Mouse (Mus musculus): Measurements from ENCODE around the gene Yy1.

Yy1 gene

DNA sequence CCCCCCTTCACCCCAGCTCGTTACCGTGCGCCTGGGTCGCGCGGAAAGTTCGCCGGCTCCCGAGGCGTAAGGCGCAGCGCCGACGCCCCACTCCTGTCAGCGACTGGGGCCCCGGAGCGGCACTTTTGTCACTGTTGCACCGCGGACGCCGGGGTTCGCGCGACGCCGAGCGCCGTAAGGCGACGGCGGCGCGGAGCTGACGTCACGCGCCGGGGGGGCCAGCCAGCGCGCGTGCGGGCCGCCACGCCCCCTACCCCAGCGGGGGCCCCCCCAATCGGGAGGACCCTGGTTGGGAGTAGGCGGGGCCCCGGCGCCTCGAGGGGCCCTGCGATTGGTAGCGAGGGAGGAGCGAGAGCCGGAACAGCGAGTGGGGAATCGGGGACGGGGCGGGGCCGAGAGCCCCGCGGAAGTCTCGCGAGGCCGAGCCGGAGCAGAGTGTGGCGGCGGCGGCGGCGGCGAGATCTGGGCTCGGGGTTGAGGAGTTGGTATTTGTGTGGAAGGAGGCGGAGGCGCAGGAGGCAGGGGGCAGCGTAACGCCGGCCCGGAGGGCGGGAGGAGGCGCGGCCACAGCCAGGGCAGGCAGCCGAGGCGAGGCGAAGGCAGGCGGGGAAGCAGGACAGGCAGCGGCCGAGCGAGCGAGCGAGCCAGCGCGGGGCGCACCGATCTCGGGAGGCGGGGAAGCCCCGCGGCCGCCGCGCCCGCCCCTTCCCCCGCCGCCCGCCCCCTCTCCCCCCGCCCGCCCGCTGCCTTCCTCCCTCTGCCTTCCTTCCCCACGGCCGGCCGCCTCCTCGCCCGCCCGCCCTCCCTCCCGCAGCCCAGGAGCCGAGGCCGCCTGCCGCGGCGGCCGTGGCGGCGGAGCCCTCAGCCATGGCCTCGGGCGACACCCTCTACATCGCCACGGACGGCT, at the start of gene Yy1:
Gene Yy1 (plus strand): TSS at position 428 of the 907 bp plus-strand sequence.
- DNase-seq, result peak; percentile 98

DNA sequence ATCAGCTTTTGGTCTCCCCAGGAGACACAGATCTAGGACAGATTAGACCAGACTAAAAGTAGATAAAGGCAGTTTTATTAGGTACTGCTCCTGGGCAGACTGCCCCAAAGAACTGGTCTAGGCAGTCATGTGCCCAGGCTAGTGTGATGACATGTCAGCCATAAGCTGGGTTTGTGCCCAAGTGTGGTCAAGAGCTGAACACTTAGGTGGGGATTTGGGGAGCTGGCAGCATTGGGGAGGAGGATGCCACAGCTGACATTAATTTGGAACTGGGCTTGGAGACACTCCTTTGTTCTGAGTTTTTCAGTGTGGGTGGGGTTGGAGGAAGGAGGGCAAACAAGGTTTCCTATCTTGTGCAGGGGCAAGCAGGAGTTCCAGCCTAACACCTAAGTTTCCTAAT, 46.8 kb upstream of the Yy1 start:
- DNase-seq, result no peak

DNA sequence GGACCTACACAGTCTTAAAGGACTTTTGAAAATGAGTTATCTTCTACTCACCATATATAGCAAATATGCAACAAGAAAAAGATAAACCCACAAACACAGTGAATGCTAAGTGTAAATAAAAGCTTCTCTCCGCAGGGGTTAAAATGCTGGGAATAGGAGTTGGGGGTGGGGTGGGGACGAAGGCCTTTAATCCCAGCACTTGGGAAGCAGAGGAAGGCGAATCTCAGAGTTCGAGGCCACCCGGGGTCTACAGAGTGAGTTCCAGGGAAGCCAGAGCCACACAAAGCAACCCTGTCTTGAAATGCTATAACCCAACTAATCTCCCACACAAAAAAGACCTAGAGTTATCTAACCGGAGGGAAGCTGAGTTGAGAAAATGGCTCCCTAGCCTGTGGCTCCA, 43.8 kb upstream of the Yy1 start:
- no peak for DNase-seq

- no peak for DNase-seq
These were observed 43.3 kb upstream of the Yy1 start for GRCm38 (mm10) chr12:108749454-108749853.

- no peak for DNase-seq
These were observed 42.5 kb upstream of the Yy1 start for GRCm38 (mm10) chr12:108750226-108750625.

GRCm38 (mm10) chr12:108751790-108752189, 41.0 kb upstream of the Yy1 start:
- DNase-seq, result peak; percentile 34

DNA sequence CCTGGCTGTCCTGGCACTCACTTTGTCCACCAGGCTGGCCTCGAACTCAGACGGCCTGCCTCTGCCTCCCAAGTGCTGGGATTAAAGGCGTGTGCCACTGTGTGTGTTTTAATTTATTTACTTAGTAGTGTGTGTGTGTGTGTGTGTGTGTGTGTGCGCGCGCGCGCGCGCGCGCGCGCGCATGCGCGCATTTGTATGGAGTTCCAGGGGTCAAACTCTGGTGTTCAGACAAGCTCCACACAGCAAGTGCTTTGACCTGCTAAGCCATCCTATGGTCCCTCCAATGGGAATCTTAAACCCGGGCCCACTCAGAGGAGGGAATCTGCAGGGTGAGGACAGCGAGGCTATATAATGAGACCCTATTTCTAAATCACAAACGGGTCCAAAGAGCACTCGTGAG, 37.6 kb upstream of the Yy1 start:
- DNase-seq, result no peak

- DNase-seq, result no peak
These were observed 36.2 kb upstream of the Yy1 start for GRCm38 (mm10) chr12:108756611-108757010.

GRCm38 (mm10) chr12:108757717-108758257, 35.0 kb upstream of the Yy1 start:
- DNase-seq, result peak; percentile 98

GRCm38 (mm10) chr12:108758273-108758672, 34.5 kb upstream of the Yy1 start:
- no peak for DNase-seq

DNA sequence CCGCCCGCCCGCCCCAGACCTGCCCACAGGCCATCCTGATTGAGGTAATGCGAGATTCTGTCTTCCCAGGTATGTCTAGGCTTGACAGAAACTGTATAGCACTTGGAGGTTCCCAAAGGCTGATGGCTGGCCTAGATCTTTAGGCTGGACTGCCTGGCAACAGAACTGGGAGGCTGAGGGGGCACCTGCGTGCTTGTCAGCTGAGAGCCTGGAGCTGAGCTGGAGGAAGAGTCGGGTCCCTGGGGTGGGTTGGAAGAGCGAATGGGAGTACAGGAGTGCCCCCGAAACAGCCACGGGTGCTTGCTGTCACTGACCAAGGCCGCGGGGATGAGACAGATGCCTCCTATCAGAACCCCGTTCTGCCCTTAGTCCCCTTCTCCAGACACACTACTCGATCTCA, 34.1 kb upstream of the Yy1 start:
- no peak for DNase-seq

DNA sequence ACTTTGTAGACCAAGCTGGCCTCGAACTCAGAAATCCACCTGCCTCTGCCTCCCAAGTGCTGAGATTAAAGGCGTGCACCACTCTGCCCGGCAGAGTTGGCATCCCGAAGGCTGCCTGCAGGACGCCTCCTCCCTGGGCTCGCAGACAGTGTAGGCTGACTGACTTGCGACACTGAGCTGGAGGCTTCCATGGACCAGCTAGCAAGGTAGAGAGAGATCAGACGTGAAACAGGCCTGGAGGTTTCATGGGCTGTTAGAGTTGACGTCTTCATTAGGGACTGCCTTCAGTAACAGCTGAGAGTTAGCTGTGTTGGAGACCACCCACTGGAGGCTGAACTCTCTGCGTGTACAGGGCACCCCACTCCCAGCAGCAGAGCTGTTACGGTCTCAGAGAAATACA, 33.5 kb upstream of the Yy1 start:
- no peak for DNase-seq

DNA sequence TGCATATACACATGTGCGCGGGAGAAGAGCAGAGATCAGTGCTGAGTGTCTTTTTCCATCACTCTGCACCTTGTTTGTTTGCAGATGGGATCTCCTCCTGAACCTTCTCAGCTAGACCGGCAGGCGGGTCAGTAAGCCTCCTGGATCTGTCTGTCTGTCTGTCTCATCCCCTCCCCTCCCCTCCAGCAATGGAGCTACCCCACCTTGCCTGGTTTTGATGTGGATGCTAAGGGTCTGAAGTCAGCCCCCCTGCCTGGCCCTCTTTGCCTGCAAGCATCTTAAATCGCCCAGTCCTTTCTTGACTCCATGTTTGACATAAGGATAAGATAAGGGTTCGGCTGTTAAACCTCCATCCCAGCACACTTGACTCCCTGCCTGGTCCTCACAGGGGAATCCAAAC, 32.8 kb upstream of the Yy1 start:
- DNase-seq, result no peak

DNA sequence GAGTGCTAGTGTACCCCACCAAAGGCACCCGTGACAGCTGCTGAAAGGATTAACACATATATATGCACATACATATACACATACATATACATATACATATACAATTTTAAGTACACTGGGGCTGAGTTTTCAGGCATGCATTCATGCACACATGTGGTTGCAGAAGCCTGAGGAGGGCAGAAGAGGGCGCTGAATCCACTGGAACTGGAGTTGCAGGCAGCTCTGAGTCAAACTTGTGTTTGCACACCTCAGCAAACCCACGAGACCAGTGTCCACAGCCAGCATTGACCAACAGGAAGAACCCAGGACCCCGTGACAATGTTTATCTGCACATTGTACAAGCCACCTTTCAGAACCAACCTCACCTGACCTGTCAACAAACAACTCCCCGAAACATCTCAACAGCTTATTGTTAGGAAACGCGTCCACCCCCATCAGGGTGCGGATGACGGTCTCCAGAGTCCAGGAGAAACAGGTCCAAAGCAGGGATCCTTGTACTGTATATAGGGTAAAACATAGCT, 32.2 kb upstream of the Yy1 start:
- no peak for DNase-seq

DNA sequence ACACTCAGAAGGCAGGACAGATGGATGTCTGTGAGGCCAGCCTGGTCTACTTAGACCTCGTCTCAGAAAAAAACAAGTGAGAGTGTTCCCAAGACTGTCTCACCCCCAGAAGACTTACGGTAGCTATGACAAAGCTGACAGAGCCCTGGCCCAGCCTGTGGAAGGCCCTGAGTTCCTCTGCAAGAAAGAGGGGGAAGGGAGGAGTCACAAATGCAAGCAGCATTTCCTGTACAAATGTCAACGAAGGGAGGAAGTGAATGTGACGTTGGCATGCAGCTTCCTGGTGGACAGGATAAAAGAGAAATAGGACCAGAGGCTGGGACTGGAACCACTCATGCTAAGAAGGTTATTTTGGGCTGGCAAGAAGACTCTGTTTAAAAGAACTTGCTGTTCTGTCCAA, 31.6 kb upstream of the Yy1 start:
- peak; percentile 33 for DNase-seq

DNA sequence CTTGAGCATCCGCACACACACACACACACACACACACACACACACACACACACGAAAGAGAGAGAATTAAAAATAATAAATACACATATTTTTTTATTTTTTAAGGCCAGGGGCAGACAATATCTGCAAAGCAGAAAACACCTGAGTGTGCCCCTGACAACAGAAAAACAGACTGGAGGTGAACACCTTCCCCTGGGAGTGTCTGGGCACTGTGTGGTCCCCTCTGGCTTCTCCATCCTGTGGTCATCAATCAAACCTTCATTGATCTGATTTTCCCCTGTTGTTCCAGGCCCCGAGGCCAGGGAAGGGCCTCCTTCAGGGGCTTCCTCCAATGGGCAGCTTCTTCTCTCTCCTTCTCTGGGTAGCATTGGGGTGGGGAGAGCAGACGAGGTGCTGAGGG, 31.1 kb upstream of the Yy1 start:
- no peak for DNase-seq

- no peak for DNase-seq
These were observed 29.5 kb upstream of the Yy1 start for GRCm38 (mm10) chr12:108763057-108763796.

GRCm38 (mm10) chr12:108764917-108765678, 27.7 kb upstream of the Yy1 start:
- DNase-seq, result no peak

DNA sequence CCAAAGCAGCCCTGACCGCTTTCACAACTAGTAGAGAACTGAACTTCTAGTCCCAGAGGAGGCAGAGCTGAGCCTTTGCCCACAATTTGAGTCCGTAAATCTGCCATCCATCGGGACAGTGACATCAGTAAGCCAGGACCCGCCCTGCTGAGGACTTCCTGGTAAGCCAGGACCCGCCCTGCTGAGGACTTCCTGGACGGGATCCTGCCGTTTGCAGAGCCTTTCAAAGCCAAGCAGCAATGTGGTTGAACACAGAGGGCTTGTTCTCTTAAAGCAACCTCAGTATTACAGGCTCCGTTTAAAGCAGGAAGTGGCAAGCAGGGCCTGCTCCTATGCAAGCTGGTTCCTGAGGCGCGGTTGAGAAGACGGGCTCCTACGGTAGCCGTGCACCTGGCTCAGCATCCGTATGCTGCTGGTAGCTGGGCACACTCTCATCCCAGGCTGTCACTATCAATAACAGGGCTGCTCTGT, 27.0 kb upstream of the Yy1 start:
- peak; percentile 85 for DNase-seq

DNA sequence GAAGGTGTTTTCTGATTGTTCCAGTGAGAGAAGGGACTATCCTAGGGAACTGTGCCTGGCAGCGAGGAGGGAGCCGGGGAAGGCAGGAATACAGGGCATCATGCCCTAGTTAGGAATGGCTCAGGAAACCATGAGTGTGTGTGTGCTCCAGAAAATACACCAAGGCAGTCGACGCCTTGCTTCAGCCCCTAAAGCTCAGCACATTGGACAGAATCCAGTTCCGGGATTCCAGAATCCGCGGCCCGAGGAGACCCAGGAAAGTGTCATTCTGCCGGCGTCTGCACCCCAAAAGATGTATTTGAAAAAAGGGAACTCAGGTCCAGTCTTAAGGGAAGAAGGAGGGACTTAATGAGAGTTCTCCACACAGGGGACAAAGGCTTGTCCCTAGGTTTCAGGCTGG, 26.5 kb upstream of the Yy1 start:
- no peak for DNase-seq

DNA sequence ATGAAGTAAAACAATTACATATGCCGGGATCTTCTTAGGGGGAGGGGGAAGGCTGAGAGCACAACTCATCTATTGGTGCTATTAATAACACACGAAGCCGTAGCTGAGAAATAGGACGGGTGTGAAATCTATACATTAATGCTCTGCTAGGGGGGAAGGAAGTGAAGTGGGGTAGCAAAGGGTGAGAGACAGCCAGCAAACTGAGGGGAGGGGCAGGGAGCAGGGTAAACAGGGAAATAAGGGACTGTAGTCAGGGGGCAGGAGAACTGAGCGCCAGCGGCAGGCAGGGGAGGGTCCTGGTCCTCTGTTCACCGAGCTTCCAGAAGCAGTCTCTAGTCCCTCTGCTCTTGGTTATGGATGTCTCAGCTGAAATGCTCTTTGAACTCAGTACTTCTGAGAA, 25.9 kb upstream of the Yy1 start:
- no peak for DNase-seq

GRCm38 (mm10) chr12:108768196-108768854, 24.4 kb upstream of the Yy1 start:
- DNase-seq, result no peak

Measured in kidney, adult 11 months (tissue).